Mouse (Mus musculus) liver, embryonic 13.5 days (tissue): ENCODE measurements around the gene Gabrb1. TPM values are rescaled to one million over a fixed set of nuclear protein-coding genes. Genes with fewer than 3 reads are reported as not detected.
A peak's percentile ranks its signal among the peaks of the same experiment; 100 is the strongest.
"Not testable (repeated sequence)": the region's sequence is repeated elsewhere in the genome, so short reads cannot be mapped to it uniquely, and the experiment has no call there.

ENCODE experiments used
- ATAC-seq: fragments of 200-750 bp; cut with Nextera tagmentation; 2 replicates; pipeline ENCODE4 v1.8.0; 2017; ENCODE audit warnings: low read depth, mild to moderate bottlenecking, moderate number of reproducible peaks, moderate library complexity
- DNase-seq: peaks from one replicate; pipeline ENCODE4 v3.0.0; 2022
- H3K27ac ChIP-seq: fragments of 300-500 bp; sonication (generic); 2 replicates; pipeline ENCODE4 v1.5.1; 2015; ENCODE audit warnings: moderate library complexity, mild to moderate bottlenecking, inconsistent platforms
- H3K27me3 ChIP-seq: fragments of 300-500 bp; sonication (generic); 2 replicates; pipeline ENCODE4 v1.6.1; 2015; ENCODE audit warnings: mild to moderate bottlenecking, inconsistent platforms
- H3K36me3 ChIP-seq: fragments of 300-500 bp; sonication (generic); 2 replicates; pipeline ENCODE4 v1.6.1; 2015; ENCODE audit warnings: mild to moderate bottlenecking, inconsistent platforms
- H3K4me1 ChIP-seq: fragments of 300-500 bp; sonication (generic); replicated peaks from 2 replicates; pipeline ENCODE4 v1.6.1; 2015; ENCODE audit warnings: inconsistent platforms
- H3K4me2 ChIP-seq: fragments of 300-500 bp; sonication (generic); 2 replicates; pipeline ENCODE4 v1.6.1; 2015; ENCODE audit warnings: inconsistent platforms, mild to moderate bottlenecking, moderate library complexity
- H3K4me3 ChIP-seq: fragments of 300-500 bp; sonication (generic); replicated peaks from 2 replicates; pipeline ENCODE4 v1.5.1; 2015; ENCODE audit warnings: mild to moderate bottlenecking, inconsistent platforms
- H3K9ac ChIP-seq: fragments of 300-500 bp; sonication (generic); 2 replicates; pipeline ENCODE4 v1.6.1; 2015; ENCODE audit warnings: mild to moderate bottlenecking, inconsistent platforms
- H3K9me3 ChIP-seq: fragments of 300-500 bp; sonication (generic); replicated peaks from 2 replicates; pipeline ENCODE4 v1.6.1; 2016; ENCODE audit warnings: inconsistent platforms
- WGBS: fragments of 180-500 bp; shearing (Covaris S2); methylation state at CpG from one replicate; pipeline ENCODE4 v1.1.7; 2015; ENCODE audit not compliant: insufficient replicate concordance; 5-methylcytosine and 5-hydroxymethylcytosine counted together
- polyA plus RNA-seq: library from polyadenylated mRNA; unstranded; fragments of >200 nt; fragmentation: Nextera tagmentation; extraction: Ambion mirVana; gene quantifications from 2 replicates; pipeline ENCODE4 v1.2.1, GENCODE M21; 2015

Gene Gabrb1
- polyA plus RNA-seq, 1 experiment from 2014 or later = 0.05 TPM

- no peak overlapping the region for H3K4me2 ChIP-seq
- no peak overlapping the region for H3K4me3 ChIP-seq
- H3K27ac ChIP-seq = no peak overlapping the region
- no peak for ATAC-seq
- H3K9ac ChIP-seq = no peak overlapping the region
- no peaks in the 10 kb centered on the region for H3K4me1 ChIP-seq
- no peaks in the 10 kb centered on the region for H3K27me3 ChIP-seq
- H3K36me3 ChIP-seq = no peaks in the 10 kb centered on the region
- WGBS = 65% methylated on average over 7 of the region's 7 CpGs
- no peak for DNase-seq
- H3K9me3 ChIP-seq = no peaks in the 10 kb centered on the region
Measured at GRCm38 (mm10) chr5:72138256-72138655, 480.3 kb downstream of the Gabrb1 start.

GRCm38 (mm10) chr5:72139619-72140018 lies 481.7 kb downstream of the Gabrb1 start:
- WGBS = 37% methylated on average over 1 of the region's 1 CpGs
- DNase-seq (no peak), ATAC-seq (no peak)
- no peaks in the 10 kb centered on the region for H3K27me3 ChIP-seq
- H3K4me1 ChIP-seq = no peaks in the 10 kb centered on the region
- H3K9ac ChIP-seq = no peak overlapping the region
- no peak overlapping the region for H3K4me2 ChIP-seq
- no peaks in the 10 kb centered on the region for H3K9me3 ChIP-seq
- no peaks in the 10 kb centered on the region for H3K36me3 ChIP-seq
- no peak overlapping the region for H3K27ac ChIP-seq
- H3K4me3 ChIP-seq = no peak overlapping the region

- Histone ChIP-seq H3K27ac (no peak overlapping the region), H3K4me3 (no peak overlapping the region), H3K9ac (no peak overlapping the region), H3K36me3 (no peaks in the 10 kb centered on the region), H3K4me2 (no peak overlapping the region), H3K4me1 (no peaks in the 10 kb centered on the region), H3K27me3 (no peaks in the 10 kb centered on the region), H3K9me3 (no peaks in the 10 kb centered on the region)
- ATAC-seq (no peak), DNase-seq (no peak)
- 71% methylated on average over 5 of the region's 5 CpGs for WGBS
Measured at GRCm38 (mm10) chr5:72148679-72149078, 490.8 kb downstream of the Gabrb1 start.

GRCm38 (mm10) chr5:72150870-72151269 lies 493.0 kb downstream of the Gabrb1 start:
- Histone ChIP-seq H3K4me1 (no peaks in the 10 kb centered on the region), H3K4me3 (no peak overlapping the region), H3K9me3 (no peaks in the 10 kb centered on the region), H3K27me3 (no peaks in the 10 kb centered on the region), H3K4me2 (no peak overlapping the region), H3K36me3 (0 out of 2 replicates have a peak, but pooled peaks cover 4% of the 10 kb centered on the region), H3K9ac (no peak overlapping the region), H3K27ac (no peak overlapping the region)
- 75% methylated on average over 4 of the region's 5 CpGs for WGBS
- ATAC-seq (no peak), DNase-seq (no peak)

GRCm38 (mm10) chr5:72155686-72156085 lies 497.8 kb downstream of the Gabrb1 start:
- not testable (repeated sequence) for DNase-seq, H3K4me1 ChIP-seq, ATAC-seq, H3K27ac ChIP-seq, H3K27me3 ChIP-seq, H3K4me3 ChIP-seq, H3K9me3 ChIP-seq, H3K4me2 ChIP-seq, H3K9ac ChIP-seq
- 73% methylated on average over 3 of the region's 3 CpGs for WGBS
- peaks cover 30% of the 10 kb centered on the region for H3K36me3 ChIP-seq

GRCm38 (mm10) chr5:72156598-72156997 lies 498.7 kb downstream of the Gabrb1 start:
- ATAC-seq = no peak

GRCm38 (mm10) chr5:72158667-72159066 lies 500.8 kb downstream of the Gabrb1 start:
- ATAC-seq = no peak
- no peak overlapping the region for H3K27ac ChIP-seq
- no peak for DNase-seq
- no peak overlapping the region for H3K9ac ChIP-seq
- peaks cover 52% of the 10 kb centered on the region for H3K36me3 ChIP-seq
- H3K4me2 ChIP-seq = no peak overlapping the region
- H3K27me3 ChIP-seq = no peaks in the 10 kb centered on the region
- peaks cover 10% of the 10 kb centered on the region; the same call in 1 of the 2 replicates for H3K4me1 ChIP-seq
- H3K4me3 ChIP-seq = no peak overlapping the region
- WGBS = 88% methylated on average over 12 of the region's 12 CpGs
- H3K9me3 ChIP-seq = no peaks in the 10 kb centered on the region

More at GRCm38 (mm10) chr5:72156598-72156997, 498.7 kb downstream of the Gabrb1 start:
- no peak for DNase-seq
- H3K4me3 ChIP-seq = no peak overlapping the region
- H3K27me3 ChIP-seq = no peaks in the 10 kb centered on the region
- H3K36me3 ChIP-seq = peaks cover 39% of the 10 kb centered on the region
- H3K9ac ChIP-seq = no peak overlapping the region
- no peak overlapping the region for H3K27ac ChIP-seq
- H3K4me1 ChIP-seq = peaks cover 6% of the 10 kb centered on the region; the same call in 1 of the 2 replicates
- 76% methylated on average over 5 of the region's 5 CpGs for WGBS
- no peaks in the 10 kb centered on the region for H3K9me3 ChIP-seq
- H3K4me2 ChIP-seq = no peak overlapping the region

GRCm38 (mm10) chr5:72159537-72159936 lies 501.6 kb downstream of the Gabrb1 start:
- H3K27ac ChIP-seq = no peak overlapping the region; the same call in 1 of the 2 replicates
- no peaks in the 10 kb centered on the region for H3K9me3 ChIP-seq
- no peak overlapping the region for H3K4me2 ChIP-seq
- no peak overlapping the region for H3K9ac ChIP-seq
- no peak for ATAC-seq
- H3K4me1 ChIP-seq = peaks cover 15% of the 10 kb centered on the region; the same call in 1 of the 2 replicates
- peaks cover 56% of the 10 kb centered on the region for H3K36me3 ChIP-seq
- no peaks in the 10 kb centered on the region for H3K27me3 ChIP-seq
- no peak for DNase-seq
- 41% methylated on average over 6 of the region's 6 CpGs for WGBS
- H3K4me3 ChIP-seq = no peak overlapping the region

GRCm38 (mm10) chr5:72160781-72161485 lies 503.0 kb downstream of the Gabrb1 start:
- ATAC-seq (no peak), DNase-seq (no peak)
- 57% methylated on average over 11 of the region's 11 CpGs for WGBS
- Histone ChIP-seq H3K4me3 (no peak overlapping the region), H3K9ac (no peak overlapping the region), H3K9me3 (no peaks in the 10 kb centered on the region), H3K36me3 (peaks cover 52% of the 10 kb centered on the region), H3K27ac (no peak overlapping the region), H3K4me1 (peaks cover 26% of the 10 kb centered on the region), H3K27me3 (no peaks in the 10 kb centered on the region), H3K4me2 (no peak overlapping the region)

- Histone ChIP-seq H3K36me3 (peaks cover 47% of the 10 kb centered on the region), H3K27me3 (no peaks in the 10 kb centered on the region), H3K4me3 (no peak overlapping the region), H3K9ac (no peak overlapping the region), H3K4me2 (no peak overlapping the region), H3K27ac (no peak overlapping the region), H3K9me3 (no peaks in the 10 kb centered on the region), H3K4me1 (peaks cover 42% of the 10 kb centered on the region)
- WGBS = 39% methylated on average over 5 of the region's 5 CpGs
- no peak for ATAC-seq
- DNase-seq = no peak
Measured at GRCm38 (mm10) chr5:72162855-72163254, 504.9 kb downstream of the Gabrb1 start.

- no peak for DNase-seq
Measured at GRCm38 (mm10) chr5:72164386-72164785, 506.5 kb downstream of the Gabrb1 start.

More at GRCm38 (mm10) chr5:72164386-72164785, 506.5 kb downstream of the Gabrb1 start:
- Histone ChIP-seq H3K9me3 (no peaks in the 10 kb centered on the region), H3K36me3 (peaks cover 36% of the 10 kb centered on the region), H3K27me3 (no peaks in the 10 kb centered on the region), H3K27ac (no peak overlapping the region), H3K9ac (no peak overlapping the region), H3K4me1 (peaks cover 45% of the 10 kb centered on the region), H3K4me3 (no peak overlapping the region), H3K4me2 (0 out of 2 replicates have a peak overlapping the region, but pooled peaks have one; percentile 1)
- no peak for ATAC-seq
- WGBS = 60% methylated on average over 7 of the region's 7 CpGs
